Mouse (Mus musculus) cerebellum, adult 2 months (tissue): ENCODE data around the gene N4bp2.

Source experiments
- CTCF ChIP-seq: fragments of 200-500 bp; IDR thresholded peaks from 2 replicates; pipeline ENCODE4 v1.5.1; 2011; ENCODE audit warnings: low read depth, mild to moderate bottlenecking, control low read depth, low read length, moderate library complexity, borderline replicate concordance; ENCODE audit not compliant: insufficient read depth
- POLR2A ChIP-seq: fragments of 200-500 bp; IDR thresholded peaks from 2 replicates; pipeline ENCODE4 v1.6.1; 2011; ENCODE audit warnings: low read length, control low read depth, borderline replicate concordance; ENCODE audit not compliant: insufficient read depth

GRCm38 (mm10) chr5:65794702-65795101, 31.4 kb downstream of the N4bp2 start:
- TF ChIP-seq CTCF (no peak), POLR2A (no peak)
